Mouse (Mus musculus) G1E-ER4 (cell line): Measurements from ENCODE around the gene Cyp26b1. TPM values are rescaled to one million over a fixed set of nuclear protein-coding genes. Genes with fewer than 3 reads are reported as not detected.

Source experiments
- GATA1 ChIP-seq: IDR thresholded peaks from one replicate; pipeline ENCODE4 v1.8.0; 2012; ENCODE audit warnings: low read length, inconsistent platforms
- polyA plus RNA-seq: library from polyadenylated mRNA; stranded (reverse); fragments of >175 nt; gene quantifications from 2 replicates; pipeline ENCODE4 v1.2.3, GENCODE M21; 2012

The Cyp26b1 gene
- polyA plus RNA-seq, 1 experiment, result not detected

DNA sequence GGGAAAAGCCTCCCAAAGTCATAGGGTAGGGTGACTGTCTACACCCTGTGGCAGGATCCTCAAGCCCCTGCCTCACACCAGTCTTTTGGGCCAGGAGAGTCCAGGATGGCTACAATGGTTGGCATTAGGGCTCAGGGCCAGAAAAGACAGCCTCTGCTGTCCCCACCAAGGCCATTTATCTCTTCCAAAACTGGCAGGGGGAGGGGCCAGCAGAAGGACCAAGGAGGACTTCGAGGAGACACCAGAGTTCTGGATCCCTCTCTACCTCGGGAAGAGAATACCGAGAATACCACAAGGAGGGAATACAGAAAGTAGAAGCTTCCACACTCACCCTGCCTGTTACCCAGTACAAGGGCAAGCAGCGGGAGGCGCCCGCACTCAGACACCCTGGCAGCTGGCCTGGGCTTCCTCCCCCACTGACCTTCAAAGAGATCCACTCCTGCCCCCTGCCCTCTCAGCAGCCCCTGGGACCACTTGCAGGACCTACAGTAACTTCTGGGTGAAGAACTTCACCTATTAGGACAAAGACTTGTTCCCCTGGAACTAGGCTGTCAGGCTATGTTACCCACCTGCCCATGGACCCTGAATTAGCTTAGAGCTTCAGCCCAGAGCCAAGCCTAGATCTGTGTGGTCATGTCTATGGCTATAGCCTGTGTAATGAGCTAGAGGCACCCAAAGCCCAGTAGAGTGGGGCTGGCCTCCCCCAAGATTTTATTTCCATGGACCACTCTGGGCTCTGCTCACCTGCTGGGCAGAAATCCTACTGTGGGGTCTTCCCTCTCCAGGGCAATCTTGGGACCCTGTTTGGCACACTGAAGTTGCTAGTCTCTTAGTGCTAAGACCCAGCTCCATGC lies 12.5 kb downstream of the Cyp26b1 start:
- no peak for TF ChIP-seq GATA1

DNA sequence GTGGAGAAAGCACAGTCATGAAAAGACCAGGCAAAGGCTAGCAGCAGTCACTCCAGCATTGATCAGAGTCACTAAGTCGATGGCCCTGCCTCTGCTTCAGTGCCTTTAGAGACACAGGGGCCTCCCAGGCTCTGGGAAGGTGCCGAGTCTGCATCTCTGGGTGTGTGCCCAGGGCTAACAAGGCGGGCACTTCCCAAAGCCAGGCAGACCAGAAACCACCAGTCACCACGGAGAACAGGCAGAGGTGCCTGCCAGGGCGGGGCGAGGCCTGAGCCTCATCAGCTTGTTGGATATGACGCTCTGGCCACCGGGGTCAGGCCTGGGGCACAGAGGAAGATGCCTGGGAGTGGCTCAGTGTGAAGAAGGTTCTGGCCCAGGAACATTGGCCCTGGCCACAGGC lies 14.2 kb downstream of the Cyp26b1 start:
- no peak for TF ChIP-seq GATA1

DNA sequence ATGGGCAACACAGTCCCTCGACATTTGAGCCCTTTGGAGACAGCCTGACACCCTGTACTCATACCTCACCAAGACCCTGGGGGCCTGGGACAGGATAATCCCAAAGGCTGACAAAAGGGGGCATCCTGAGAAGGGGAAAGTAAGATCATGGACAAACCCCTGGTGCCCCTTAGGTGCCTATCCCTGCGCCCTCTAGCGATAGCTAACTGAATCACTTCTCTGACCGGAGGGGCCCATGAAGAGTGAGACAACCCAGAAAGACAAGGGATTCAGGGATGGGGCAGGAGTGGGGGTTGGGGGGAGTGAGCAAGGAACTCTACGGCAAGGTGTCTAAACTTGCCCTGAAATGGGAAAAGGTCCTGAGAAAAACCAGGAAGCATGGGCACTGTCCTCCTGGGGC lies 14.8 kb downstream of the Cyp26b1 start:
- TF ChIP-seq GATA1, result no peak

DNA sequence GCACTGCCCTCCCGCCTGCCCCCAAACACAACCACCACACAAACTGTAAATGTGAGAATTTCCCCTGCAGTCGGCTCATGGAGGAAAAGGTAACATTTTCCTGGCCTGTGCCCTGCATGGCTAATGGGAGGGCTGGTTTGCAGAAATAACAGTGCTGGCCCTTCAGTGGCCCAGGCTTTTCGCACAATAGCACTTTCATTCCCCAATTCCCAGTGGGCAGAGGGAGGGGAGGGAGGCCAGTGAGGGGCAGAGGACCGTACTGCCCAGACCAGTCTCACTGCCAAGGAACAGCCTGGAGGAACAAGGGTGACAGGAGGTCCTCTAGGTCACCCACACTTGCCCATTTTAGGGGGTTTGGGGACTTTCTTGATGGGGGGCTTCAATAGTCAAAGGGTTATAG lies 15.8 kb downstream of the Cyp26b1 start:
- no peak for TF ChIP-seq GATA1

DNA sequence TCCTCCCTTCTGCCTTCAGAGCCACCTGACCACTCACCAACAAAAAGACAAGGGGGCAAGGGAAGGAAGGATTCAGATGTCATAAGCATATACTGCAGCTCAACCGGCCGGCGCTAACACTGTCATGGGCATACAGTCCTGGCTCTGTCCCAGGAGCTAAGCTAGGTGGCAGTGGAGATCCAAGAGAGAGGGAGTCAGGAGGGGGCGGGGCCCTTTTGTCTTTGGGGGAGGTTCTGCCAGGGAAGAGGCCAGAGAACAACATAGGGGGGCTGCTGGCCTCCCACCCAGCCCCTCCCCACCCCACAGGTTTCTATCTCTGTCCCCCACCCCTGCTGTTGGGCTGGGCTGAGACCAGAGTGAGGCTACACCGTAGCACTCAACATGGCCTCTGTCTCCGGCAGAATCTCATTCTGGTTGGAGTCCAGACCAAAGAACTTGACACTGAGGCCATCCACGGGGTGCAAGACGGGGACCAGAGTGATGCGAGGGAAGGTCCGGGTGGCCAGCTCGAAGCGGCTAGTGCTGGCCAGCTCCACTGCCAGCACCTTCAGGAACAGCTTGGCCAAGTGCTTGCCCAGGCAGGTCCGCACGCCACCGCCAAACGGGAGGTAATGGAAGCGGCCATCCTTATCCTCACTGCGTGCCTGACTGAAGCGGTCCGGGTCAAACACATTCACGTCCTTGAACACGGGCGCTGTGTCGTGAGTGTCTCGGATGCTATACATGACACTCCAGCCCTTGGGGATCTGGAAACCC lies 19.6 kb downstream of the Cyp26b1 start:
- TF ChIP-seq GATA1, result no peak

DNA sequence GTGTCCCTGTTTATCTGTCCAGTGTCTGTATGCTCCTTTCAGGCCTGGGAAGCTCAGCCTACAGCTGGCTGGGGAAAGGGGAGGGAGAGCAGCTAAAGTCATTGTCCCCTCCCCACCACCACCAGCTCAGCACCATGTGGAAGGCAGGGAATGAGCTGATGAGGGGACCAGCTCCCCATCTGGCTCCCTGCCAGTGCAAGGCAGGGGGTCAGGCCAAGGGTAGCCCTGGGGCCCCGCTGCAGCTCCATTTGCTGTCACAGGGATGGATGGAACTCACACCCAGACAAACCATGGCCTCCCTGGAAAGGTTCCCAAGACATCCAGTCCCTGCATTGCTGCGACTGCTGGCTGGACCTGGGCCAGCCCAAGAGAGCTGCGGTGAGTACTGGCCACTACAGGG lies 23.7 kb downstream of the Cyp26b1 start:
- TF ChIP-seq GATA1, result no peak

DNA sequence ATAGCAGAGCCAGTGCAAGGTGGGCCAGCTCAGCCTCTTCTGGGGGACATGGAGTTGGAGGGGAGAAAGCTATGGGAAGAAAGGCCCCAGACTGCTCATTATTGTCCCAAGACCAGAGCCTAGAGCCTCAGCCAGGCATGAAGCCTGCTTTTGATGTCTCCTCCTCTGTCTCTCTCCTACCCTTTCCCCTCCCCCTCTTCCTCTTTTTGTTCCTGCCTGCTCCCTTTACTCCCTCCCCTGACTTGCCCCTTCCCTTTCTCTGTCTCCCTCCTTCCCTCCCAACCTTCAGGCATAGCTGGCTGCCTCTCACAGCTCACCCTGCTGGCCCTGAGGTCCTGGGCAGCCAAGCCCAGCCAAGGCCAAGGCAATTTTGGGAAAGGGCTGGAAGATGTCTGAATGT lies 24.1 kb downstream of the Cyp26b1 start:
- TF ChIP-seq GATA1, result no peak

DNA sequence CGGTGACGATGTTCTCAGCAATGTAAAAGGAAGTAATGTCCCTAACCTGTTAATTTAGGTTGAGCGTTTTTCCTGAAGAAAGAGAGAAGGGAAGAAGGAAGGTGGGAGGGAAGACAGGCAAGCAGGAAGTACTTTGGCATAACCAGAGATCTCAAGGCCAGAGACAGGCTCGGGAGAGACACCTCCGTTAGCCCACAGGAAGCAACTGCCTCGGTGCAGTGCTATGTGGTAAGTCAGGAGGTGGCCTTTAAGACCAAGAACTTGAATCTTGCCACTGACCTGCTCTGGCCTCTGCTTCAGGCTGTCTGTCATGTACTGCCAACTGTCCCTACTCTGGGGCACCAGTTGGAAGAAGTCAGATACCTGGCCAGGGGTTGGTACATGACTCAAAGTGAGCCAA lies 24.8 kb downstream of the Cyp26b1 start:
- no peak for TF ChIP-seq GATA1

DNA sequence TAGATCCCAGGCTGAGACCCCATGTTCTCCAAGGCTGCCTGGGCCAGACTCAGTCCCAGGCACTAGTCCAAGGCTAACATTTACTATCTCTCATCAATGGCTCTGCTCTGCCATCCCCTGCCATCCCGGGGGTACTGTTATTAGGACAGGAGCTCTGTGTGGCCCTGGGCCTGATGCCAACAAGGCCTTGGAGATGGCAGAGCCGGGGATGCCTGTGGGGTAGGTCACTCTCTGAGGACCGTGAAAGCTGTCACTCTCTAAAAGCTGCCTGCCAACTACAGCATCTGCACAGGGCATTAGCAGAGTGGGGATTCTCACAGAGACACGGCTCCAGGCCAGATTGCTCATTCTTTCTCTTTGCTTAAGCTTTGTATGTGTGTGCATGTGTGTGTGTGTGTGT lies 26.0 kb downstream of the Cyp26b1 start:
- TF ChIP-seq GATA1, result no peak

DNA sequence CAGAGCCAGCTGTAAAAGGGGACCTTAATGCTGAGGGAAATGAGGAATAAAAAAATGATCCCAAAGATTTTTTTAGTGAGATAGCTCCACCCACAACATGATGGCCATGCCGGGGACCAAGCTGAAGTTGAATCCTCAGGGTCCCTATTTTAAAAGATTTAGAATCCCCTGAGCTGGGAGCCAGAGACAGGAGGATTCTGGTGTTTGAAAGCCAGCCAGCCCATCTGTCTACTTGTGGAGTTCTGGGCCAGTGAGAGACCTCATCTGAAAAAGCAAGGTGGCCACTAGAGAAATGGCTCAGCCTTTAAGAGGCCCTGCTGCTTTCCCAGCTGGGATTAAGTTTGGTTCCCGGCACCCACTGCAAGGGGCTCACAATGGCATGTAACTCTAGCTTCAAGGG lies 26.9 kb downstream of the Cyp26b1 start:
- TF ChIP-seq GATA1, result no peak

DNA sequence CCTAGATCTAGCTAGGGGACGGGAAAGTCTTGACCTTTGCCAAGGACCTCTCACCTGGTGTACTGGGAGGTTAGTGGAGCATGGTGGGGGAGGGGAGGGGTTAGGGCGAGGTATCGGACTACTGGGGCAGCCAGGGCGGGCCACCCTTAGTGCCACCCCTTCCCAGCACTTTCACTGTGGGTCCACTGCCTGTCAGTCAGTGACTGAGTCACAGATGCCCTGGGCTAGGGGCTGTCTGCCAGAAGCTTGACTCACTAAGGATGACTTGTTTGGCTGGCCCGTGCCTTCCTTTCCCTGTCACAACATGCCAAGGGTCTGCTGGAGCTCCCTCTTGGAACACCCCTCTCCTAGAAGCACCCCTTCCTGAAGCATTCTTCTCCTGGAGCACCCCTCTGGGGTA lies 28.5 kb downstream of the Cyp26b1 start:
- no peak for TF ChIP-seq GATA1

DNA sequence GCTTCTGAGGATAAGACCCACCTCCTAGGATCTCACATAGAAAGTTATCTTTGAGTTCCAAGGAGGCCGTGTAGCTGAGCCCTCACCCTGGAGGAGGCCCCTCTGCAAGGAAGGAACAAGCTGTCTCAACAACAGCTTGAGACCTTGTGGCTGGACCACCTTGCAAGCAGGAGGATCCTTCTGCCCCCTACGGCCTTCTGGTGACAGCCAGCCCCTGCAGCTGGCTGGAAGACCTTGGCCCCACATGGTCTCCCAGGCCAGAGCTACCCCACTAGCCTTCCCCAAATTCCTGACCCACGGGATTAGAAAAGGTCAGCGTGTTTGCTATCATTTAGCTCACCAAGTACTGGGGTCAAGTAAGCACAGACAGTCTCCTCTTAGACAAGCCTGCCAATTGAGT lies 30.8 kb downstream of the Cyp26b1 start:
- no peak for TF ChIP-seq GATA1

DNA sequence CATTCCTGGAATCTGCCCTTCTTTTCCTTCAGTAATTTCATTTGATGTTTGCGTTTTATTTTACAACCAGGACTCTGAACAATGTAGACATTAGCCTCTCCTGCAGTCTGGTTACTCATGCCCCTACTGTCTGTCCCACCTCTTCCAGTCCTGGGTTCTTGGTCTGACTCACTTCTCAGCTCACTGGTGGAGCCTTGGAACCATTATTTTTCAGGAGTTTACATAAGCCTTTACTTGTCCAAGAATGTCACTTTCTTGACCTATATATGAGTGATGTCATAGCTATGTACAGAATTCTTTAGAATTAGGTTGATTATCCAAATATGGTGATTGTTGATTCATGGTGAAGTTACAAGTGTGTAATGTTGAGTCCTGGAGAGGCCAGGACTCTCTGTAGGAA lies 32.5 kb downstream of the Cyp26b1 start:
- no peak for TF ChIP-seq GATA1

DNA sequence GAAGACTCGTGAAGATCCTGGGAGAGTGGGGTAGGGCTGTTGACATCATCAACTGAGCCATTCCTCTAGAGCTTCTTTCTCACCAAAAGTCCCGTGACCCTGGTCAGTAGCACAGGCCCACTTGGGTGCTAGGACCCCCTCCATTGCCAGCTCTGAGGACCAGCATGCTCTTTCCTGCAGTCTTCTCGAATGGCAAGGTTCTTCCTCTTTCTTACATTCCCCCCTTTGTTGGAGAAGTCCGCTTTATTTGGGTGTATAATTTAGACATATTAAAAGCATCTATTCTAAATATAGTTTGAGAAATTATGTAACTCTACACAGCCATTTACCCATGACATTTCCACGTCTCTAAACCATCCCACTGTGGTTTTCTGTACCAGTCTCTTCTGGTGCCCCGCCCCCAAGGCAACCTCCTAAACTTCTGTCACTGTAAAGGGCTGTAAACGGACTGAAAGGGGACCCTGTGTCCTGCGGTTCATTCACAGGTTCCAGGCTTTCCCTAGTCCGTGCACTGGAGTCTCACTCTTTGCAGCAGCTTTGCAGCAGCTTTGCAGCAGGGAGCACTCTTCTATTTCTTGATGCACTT lies 43.8 kb downstream of the Cyp26b1 start:
- no peak for TF ChIP-seq GATA1

DNA sequence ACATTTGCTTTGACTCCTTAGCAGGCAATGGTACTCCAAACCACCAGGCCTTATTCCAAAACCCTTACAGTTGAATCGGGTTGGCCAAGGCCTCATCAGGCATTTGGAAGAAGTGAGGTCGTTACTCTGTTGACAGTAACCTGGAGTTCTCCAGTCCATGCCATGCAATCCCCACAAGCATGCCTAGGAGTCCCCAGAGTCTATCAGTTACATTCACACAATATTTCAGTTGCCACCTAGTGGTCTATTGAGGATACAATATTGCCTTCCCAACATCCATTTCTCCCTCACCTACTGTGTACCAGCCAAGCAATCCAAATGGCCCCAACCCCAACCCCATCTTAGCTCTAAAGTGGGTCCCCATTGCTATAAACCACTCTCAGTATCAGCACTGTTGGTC lies 48.3 kb downstream of the Cyp26b1 start:
- TF ChIP-seq GATA1, result no peak

DNA sequence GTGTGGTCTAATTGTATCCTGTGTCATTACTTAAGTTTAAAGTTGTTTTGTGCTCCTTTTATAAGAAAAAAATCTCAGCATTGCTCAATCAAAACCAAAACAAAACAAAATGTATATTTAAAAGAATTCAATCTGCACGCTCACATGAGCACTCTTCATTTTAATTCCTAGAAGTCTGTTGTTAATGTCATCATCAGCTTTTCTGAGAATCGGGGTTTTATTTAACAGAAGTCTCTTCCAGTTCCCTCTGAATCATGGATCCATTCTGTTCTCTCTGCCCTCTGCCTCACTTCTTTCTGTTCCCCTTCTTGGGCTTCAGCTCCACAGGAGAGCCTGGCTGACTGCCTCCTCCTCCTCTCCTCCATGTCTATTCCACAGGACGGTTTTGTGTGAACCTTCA lies 49.3 kb downstream of the Cyp26b1 start:
- TF ChIP-seq GATA1, result no peak
